Mouse (Mus musculus) brain, embryonic 18.5 days (tissue): ENCODE data around the gene Odf3b.

ENCODE experiments used
- DNase-seq: peaks from one replicate; pipeline ENCODE4 v3.0.0-alpha.2; 2012; ENCODE audit warnings: low read depth, low spot score

Odf3b gene

DNA sequence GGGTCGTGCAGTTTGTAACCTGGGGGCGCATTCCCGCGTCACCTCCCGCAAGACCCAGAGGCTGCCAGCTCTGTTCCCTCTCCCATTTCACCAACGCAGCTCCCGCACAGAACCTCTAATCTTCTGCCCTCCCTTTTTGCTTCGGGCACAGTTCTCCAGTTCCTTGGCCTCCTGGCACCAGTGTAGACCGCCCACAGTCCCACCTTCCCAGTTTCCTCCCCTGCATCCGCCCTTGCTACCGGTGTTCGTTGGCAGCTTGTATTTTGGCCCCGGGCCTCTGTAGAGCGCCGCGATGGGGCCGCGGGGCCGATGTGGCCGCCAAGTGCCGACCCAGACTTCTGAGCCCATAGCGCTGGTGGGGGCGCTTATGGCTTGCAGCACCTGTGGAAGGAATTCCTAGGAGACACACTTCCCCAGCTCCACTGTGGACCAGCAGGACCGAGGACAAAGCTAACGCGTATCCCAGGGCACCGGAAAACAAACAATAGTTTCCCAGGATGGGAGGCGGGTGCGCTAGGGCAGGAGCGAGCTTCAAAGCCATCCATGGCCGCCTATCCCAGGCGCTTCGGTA lies at the start of gene Odf3b:
Gene Odf3b (minus strand): TSS at position 452 of the 571 bp plus-strand sequence.
- no peak for DNase-seq

DNA sequence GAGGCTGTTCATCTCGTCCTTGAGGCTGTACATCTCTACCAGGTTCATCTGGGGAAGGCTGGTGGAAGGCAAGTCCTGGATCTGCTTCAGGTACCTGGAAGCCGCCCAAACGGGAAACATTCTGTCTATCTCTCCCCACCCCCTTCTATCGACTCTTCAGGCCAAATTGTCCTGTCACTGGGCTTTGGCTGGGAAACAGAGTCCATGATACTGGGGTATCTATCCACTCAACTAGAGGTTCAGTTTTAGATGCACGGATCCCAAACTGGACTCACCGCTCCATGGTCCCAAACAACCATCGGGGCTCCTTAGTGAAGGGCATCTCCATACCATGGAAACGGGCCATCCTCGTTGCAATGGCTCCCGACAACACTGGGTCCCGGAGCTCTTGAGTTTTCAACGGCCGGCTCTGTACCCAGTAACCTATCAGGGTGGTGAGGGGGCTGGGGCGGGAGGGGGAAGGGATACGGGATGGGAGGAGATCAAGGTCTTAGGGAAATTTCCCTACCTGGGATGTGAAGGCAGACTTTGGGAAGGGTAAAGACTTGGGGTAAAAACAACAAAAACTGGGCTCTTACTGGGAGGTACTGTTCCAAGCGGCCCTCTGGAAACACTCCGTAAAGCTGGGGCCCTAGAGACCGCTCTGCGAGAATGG lies 49.2 kb upstream of the Odf3b start:
- DNase-seq, result no peak

DNA sequence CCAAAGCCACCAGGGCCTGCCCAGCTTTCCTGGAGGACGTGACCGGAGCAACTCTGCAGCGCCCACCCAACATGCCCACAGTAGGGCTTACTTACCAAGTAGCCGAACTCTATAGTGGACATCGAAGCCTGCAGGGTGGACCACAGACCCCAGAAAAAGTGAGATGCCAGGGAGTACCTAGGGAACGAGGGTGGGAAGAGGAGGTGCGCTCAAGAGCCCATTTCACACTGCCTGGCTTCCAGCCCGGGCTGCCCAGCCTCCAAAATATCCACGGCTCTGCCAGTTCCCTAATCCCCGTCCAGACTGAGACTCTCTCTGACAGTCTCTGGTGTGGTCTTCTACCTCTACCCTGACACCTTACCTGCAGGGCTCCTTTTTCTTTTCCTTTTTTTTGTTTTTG lies 47.6 kb upstream of the Odf3b start:
- DNase-seq, result no peak

DNA sequence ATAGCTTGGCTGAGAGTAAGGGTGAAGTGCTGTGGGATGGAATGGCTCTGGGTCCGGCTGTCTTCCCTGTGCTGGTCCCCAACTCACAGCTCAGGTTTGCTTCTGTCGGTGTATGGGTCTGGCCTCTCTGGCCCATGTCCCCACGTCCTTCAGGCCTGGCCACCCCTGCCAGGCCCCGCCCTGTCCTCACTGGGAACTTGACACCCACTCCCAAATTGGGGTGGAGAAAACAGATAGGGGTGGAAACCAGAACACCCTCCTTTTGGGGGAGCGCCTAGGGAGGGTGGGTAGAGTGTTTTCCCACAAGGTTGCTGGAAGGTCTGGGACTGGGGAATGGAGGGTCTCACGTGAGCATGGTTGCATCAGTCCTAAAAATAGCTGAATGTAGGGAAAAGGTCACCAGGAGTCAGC lies 46.6 kb upstream of the Odf3b start, which contains the start of gene Cpt1b:
Gene Cpt1b (minus strand): TSS at position 153 of the 411 bp plus-strand sequence.
- DNase-seq, result no peak

DNA sequence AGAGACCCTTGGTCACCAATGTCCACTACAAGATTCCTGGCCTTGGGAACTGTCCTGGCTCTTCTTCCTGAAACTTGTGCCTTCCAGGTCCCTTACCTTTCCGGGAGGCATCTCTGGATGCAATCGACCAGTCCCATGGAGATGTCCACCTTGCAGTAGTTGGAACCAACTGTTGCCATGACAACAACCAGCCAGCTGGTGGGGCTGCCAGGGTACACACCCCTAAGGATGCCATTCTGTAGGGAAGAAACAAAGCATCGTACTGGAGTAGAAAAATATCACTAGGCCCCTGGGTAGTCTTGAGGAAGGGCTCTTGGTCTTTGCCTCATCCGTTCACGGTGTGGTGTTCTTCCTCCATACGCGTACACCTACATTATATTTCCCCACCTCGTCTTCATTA lies 45.5 kb upstream of the Odf3b start:
- DNase-seq, result no peak

DNA sequence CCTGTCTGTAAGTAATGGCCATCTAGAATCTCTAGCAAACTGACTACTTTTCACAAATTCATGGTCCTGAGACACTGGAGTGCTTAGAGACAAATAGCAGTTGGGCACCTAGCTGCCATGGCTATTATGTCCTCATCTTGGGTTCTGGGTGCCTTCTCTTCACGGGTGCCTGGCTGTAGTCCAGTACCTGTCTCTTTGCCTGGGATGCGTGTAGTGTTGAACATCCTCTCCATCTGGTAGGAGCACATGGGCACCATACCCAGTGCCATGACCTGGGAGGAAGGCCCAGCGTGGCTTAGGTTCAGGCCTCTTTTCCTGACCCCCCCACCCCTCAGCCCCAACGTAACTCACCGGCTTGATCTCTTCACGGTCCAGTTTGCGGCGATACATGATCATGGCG lies 42.9 kb upstream of the Odf3b start:
- no peak for DNase-seq

DNA sequence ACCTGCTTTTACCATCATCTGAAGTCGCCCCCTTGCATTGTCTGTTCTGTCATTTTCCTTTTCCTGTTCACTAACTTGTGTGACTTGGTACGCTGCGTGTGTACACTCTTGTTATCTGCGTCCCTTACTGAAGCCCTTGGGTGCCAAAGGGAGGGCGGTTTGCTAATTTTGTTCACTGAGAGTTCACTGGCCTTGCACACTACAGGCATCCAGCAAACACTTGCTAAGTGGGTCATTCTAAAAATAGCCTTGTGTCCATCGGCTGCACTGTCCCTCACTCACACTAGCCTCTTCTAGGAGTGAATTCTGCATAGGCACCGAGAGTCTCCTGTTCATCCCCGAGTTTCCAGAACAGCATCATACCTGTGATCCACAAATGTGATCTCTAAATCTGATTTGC lies 36.2 kb upstream of the Odf3b start:
- no peak for DNase-seq

DNA sequence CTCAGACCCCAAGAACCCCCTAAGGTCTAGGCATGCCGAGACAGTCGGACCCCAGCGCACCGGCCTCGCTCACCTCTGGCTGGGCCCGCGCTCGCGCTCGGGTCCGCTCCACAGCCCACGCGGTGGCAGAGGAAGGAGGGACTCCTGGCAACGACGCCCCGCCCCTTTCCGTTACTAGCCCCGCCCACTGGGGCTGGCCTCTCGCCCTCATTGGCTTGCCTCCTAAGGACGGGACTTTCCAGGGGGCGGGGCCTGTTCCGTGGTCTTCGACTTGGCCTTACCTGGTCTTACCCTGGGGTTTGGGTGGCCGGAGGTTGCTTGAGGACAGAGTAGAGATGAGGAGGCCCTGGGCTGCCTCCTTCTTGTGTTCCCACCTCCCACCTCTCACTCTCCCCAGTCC lies 31.0 kb upstream of the Odf3b start, which contains the start of gene Syce3:
Gene Syce3 (minus strand): TSS at position 386 of the 400 bp plus-strand sequence.
- no peak for DNase-seq

DNA sequence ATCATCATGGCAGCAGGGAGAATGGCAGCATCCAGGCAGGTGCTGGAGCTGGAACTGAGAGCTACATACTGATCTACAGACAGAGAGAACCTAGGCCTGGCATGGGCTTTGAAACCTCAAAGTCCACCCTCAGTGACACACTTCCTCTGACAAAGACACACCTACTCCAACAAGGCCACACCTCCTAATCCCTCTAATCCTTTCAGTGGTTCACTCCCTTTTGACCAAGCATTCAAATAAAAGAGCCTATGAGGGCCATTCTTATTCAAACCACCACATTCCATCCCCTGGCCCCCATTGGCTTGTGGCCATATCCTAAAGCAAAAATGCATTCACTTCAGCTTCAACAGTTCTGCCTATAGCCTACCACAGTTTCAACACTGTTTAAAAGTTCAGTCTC lies 27.6 kb upstream of the Odf3b start:
- DNase-seq, result no peak

DNA sequence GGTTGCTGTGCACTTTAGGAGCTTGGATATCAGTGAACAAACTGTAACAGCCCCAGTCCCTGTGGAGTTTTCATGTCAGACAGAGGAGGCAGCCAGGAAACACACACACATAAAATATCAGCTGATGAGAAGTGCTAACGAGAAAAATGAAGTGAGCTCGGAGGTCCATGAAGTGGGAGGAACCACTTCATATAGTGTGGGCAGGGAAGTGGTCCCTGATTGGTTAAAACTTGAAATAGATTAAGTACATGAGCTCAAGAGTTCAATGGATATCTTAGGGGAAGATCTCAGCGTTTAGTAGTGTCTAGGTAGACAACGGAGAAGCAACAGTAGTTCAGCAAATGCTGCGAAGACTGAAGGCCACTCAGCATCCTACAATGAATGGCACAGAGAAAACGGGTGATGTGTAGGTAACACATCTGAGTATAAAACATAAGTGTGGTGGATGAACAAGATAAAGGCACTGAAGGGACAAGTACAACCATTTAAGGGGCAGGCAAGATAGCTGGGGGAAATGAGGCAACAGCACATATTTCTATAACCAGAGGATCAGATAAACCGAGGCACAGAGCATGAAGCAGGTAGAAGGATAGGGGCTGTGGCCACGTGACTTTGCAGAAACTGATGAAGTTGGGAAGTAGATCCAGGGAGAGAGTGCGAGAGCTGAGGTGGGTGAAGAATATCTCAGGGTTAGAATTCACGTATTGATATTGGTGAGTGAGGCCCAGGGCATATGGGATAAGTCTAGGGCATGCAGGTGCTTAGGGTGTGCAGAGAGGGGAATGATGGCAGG lies 25.9 kb upstream of the Odf3b start:
- DNase-seq, result no peak

DNA sequence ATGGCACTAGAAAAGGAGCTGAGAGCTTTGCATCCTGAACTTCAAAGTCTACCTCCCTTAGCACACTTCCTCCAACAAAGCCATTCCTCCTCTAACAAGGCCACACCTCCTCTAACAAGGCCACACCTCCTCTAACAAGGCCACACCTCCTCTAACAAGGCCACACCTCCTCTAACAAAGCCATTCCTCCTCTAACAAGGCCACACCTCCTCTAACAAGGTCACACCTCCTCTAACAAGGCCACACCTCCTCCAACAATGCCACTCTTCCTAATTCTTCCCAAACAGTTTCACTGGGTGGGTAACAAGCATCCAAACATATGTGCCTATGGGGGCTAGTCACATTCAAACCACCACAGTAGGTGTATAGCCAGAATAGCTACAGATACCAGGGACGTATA lies 23.4 kb upstream of the Odf3b start:
- no peak for DNase-seq

DNA sequence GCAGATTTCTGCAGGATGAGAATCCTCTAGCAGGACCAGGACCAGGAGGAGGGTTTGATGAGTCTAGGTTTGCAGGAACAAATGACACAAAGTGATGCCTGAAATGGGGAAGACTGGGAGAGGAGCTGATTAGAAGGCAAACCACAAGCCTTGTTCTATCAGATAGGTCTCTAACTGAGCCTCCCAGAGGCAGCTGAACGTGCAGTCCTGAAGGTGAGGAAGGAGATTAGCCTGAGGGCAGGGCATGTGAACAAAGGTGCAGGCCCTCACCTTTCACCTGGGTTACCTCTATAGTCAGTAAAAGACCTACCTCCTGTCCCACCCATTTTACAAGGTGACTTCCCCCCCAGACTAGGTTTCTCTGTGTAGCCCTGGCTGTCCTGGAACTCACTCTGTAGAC lies 20.6 kb upstream of the Odf3b start:
- DNase-seq, result no peak

DNA sequence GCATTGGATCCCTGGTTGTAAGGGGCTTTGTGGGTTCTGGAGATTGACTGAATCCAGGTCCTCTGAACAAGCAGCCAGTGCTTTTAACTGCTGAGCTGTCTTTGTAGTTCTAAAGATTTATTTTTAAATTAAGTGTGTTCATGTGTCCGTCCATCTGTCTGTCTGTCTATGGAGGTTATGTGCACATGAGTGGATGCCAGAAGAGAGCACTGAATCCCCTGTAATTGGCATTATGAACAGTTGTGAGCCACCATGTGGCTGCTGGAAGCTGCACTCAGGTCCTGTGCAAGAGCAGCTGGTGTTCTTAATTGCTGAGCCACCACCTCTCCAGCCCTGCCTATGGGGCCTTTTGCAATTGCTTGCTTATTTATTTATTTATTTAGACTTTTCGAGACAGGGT lies 19.1 kb upstream of the Odf3b start:
- DNase-seq, result no peak

DNA sequence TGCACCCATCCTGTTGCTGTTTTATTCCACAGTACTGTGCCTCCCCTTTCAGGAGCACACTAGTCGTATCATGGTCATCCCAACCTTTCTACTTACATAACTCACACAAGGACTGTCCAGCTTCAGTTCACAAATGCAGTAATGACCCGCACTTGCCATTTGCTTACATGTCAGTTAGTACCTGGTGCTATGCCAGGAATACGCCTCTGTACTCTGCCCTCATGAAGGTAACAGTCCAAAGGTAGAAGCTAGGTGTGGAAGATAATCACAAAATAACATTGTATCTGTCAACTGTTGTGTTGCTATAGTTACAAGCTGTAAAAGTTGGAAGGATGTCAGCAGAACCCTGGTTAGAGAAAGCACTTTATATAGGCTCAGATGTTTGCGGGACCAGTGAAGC lies 17.8 kb upstream of the Odf3b start:
- DNase-seq, result no peak

DNA sequence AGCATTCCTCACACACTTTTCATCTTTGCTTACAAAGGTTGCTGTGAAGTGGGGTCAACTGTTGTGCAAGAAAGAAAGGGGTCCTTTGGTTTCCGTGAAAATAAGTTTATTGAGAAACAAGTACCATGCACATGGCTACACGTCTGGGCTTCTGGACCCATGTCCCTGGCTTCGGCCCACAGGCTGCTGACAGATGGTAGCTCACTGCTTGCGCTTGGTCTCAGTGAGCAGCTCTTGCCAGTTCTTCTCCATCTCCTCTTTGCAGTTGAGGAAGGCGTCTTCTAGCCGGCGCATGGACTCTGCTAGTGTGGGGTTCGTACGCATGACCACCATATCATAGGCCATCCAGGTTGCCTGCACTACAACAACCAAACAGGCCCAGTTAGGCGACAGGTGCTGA lies 11.0 kb upstream of the Odf3b start:
- DNase-seq, result no peak

DNA sequence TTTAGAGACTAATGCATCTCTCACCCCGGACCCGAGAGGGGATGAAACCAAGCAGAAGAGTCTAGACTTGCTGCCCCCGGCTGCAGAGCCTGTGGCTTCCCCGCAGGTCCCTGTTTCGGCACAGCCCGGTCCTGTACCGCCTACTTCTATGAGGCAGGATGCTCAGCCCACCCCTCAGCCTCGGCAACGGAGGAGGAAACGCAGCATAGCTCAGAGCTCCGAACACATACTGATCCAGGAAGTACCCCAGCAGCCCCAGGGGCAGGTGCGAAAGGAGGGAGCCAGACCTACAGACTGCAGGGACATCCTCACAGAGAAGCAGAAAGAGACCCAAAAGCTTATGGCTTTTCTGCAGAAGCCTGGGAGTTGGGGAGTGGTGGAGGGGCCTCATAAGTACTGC lies 8.0 kb upstream of the Odf3b start:
- no peak for DNase-seq

DNA sequence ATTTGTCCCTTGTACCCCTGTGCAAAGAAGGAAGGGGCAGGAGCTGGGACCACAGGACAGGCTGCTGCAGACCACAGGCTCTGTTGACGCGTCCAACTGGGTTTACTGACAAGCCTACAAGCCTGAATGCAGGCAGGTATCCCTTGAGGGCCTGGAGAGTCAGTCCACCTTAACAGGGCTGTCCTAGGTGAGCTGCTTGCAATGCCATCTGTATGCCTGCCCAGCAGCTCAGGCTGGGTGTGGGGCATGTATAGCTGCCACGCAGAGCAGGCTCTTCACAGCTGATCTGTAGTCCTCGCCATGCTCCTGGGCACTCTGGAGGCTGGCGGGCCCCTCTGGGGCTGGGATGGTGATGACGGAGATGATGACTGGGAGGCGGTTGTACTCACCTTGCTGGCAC lies 5.5 kb upstream of the Odf3b start, which contains the start of gene Klhdc7b:
Gene Klhdc7b (plus strand): TSS at position 301 of the 400 bp plus-strand sequence.
- DNase-seq, result no peak

DNA sequence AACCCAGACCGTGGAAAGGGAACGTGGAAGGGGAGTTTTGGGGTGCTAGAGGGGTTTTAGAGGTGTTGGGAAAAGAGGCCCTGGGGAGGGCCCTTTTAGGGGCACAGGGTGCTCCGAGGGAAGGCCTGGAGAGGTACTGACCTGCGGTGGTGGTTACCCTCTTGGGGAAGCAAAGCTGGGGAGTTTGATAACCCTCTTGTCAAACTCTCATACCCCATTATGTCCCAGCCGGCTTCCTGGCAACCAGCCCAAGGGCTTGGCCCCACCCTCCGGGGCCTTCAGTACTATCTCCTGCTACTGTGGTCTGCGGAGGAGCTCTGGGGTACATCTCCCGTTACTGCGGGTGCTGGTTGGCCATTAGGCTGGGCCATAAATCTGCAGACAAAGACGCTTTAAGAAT lies 347 bp upstream of the Odf3b start:
- no peak for DNase-seq

DNA sequence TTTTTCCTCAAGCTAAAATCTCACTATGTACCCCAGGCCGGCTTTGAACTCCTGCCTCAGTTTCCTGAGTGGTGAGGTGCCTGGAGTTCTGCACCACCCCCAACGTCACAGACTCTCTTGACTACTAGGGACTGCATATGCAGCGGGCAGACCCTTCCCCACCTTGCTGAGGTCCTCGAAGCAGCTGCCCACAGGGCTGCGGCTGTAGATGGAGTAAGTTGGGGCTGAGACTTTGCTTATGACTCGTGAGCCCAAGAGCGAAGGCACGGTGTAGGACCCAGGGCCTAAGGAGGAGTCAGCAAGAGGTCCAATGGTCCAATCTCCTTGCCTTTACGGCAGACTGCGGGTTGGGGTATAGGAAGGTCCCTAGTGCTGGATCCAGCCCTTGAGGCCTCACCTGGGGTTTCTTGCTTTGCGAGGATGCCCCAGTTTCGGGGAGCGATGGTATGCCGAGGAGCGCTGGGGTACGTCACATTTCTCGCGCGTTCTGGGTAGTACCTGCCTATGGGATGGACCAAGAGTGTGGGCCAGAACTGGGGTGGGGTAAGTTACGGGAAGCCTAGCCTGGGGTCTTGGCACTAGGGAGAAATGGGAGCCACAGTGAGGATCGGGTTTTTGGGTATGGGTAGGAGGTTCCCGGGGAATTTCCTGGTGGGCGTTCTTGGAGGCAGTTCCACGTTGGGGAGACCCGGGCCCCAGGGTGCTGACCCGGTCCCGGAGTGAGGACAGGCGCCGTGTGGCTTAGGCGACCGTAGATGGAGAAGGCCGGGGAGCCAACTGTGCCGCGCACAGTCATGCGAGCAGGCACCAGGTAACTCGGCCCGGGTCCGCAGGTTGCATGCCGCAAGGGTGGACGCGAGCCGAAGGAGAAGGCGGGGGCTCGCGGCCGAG lies 899 bp downstream of the Odf3b start:
- no peak for DNase-seq

DNA sequence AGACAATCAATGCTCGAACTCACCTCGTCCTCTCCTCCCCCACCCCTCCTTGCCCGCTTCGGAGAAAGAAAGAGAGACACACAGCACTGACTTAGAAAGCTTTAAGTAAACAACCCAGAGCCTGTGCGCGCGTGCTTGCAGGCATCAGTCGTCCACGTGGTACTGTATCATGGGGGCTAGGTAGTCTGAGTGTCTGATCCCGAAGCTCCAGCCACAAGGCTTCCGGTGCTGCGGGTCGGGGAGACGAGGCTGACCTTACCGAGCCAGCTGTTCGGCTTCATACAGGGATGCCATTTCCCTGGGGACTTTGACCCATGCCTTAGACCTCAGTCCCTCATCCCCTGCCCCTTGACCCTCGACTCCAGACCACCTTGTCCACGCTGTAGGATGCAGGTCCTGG lies 1.7 kb downstream of the Odf3b start:
- DNase-seq, result no peak

DNA sequence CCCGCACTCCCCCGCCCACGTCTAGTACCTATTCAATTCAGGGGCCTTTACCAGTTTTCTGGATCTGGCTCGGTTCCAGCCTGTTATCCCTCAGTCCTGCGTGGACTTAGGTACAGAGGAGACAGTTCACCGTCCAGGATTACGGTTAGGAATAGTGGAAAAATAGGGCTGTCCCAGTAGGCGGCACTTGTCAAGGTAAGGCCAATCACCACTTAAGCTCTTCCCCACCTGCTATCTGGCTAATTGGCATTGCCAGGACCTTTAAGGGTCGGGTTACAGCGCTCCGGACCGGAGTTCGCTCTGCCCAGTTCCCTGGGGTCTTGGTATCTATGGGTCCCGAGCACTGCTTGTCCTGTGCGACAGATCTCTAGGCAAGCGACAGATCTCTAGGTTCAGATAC lies 2.1 kb downstream of the Odf3b start, which contains the start of gene Tymp:
Gene Tymp (minus strand): TSS at position 83 of the 400 bp plus-strand sequence.
- DNase-seq, result no peak

DNA sequence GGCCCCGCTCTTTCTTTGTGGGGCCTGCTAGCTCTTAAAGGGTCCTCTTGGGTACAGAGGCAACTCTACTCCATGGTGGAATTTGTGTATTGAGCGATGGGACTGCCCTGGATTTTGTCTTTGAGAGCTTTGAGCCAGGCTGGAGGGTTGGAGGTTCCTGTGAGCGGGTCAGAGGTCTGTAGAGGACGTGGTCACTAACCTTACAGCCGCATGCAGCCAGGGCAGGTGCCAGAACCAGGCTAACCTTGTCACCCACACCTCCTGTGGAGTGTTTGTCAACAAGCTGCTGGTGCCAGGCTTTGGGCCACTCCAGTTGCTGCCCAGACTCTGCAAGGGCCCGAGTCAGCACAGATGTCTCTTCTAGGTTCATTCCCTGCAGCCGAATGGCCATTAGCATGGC lies 3.0 kb downstream of the Odf3b start:
- DNase-seq, result no peak
